Mouse (Mus musculus): ENCODE measurements around the gene Prss34. TPM values are rescaled to one million over a fixed set of nuclear protein-coding genes. Genes with fewer than 3 reads are reported as not detected.
A peak's percentile ranks its signal among the peaks of the same experiment; 100 is the strongest.

Prss34 gene
- polyA plus RNA-seq (2016; fragmentation: Nextera tagmentation; extraction: Ambion mirVana) = not detected in 2 replicates

GRCm38 (mm10) chr17:25298094-25298493 lies at the start of gene Prss34:
Prss34 (plus strand) TSS chr17:25298394.
- WGBS = 80% methylated on average over 5 of the region's 5 CpGs
- Histone ChIP-seq H3K4me3 (no peak within 1 kb of the TSS), H3K4me1 (0 out of 2 replicates have a peak, but pooled peaks cover 6% of the 10 kb centered on the region), H3K27me3 (ENCODE audit: low read depth, poor library complexity, severe bottlenecking) (no peaks in the 10 kb centered on the region), H3K36me3 (no peaks in the 10 kb centered on the region), H3K9me3 (replicated peaks) (no peaks in the 10 kb centered on the region), H3K27ac (no peak within 1 kb of the TSS)
- no peak for DNase-seq (ENCODE audit: low spot score)

GRCm38 (mm10) chr17:25250181-25250835 lies 47.9 kb upstream of the Prss34 start:
- no peak for DNase-seq (ENCODE audit: low spot score)
- 86% methylated on average over 8 of the region's 8 CpGs for WGBS
- peaks cover 5% of the 10 kb centered on the region for H3K36me3 ChIP-seq
- peaks cover 18% of the 10 kb centered on the region for H3K4me1 ChIP-seq
- peaks cover 40% of the 10 kb centered on the region for H3K27me3 ChIP-seq (ENCODE audit: low read depth, poor library complexity, severe bottlenecking)
- H3K4me3 ChIP-seq = no peak overlapping the region
- H3K9me3 ChIP-seq (replicated peaks) = no peaks in the 10 kb centered on the region
- H3K27ac ChIP-seq = no peak overlapping the region

DNA sequence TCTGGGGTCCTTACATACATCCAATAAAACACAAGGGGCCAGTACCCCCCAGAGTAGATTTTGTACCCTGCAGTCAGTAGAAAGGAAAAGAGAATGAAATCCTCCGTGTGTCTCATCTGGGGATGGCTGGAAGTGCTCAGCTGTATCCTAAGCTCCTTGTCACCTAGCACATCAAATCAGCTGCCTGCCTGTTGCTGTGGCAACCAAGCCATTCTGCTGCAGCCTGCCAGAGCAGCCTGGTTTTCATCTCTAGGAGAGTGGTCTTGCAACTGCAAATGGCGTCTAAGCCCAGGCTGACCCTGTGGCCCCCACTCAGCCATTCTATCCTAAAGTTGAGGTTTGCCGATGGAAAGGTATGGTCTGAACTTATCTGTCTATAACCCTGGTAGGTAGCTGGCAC lies 45.6 kb upstream of the Prss34 start:
- no peaks in the 10 kb centered on the region for H3K9me3 ChIP-seq (replicated peaks)
- 32% methylated on average over 3 of the region's 3 CpGs for WGBS
- no peak for DNase-seq (ENCODE audit: low spot score)
- H3K4me1 ChIP-seq = peaks cover 31% of the 10 kb centered on the region
- no peak overlapping the region for H3K4me3 ChIP-seq
- no peak overlapping the region for H3K27ac ChIP-seq
- H3K36me3 ChIP-seq = no peaks in the 10 kb centered on the region
- peaks cover 56% of the 10 kb centered on the region for H3K27me3 ChIP-seq (ENCODE audit: low read depth, poor library complexity, severe bottlenecking)

DNA sequence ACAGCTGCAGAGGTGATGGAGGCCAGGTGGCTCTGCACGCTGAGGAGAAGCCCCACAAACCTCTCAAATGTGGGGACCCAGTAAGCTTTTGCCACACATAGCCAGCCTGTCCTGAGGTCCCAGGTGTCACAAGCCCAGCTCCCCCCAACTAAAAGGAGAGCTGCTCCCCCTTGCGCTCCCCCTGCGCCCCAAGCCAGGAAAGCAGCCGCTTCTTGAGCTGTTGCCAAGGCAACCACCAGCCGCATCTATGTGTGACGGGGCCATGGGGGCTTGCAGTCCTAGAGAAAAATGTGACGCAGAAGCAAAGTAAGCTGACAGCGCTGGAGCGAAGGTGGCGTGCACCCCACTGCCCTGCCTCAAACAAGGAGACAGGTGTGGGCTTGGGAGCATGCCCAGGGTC lies 44.4 kb upstream of the Prss34 start:
- Histone ChIP-seq H3K27ac (no peak overlapping the region), H3K9me3 (replicated peaks) (no peaks in the 10 kb centered on the region), H3K27me3 (ENCODE audit: low read depth, poor library complexity, severe bottlenecking) (peaks cover 56% of the 10 kb centered on the region), H3K36me3 (peaks cover 9% of the 10 kb centered on the region), H3K4me3 (no peak overlapping the region; the same call in 1 of the 2 replicates), H3K4me1 (peaks cover 40% of the 10 kb centered on the region)
- DNase-seq (ENCODE audit: low spot score) = no peak
- WGBS = 48% methylated on average over 10 of the region's 10 CpGs

- DNase-seq (ENCODE audit: low spot score) = no peak
- peaks cover 43% of the 10 kb centered on the region for H3K4me1 ChIP-seq
- no peak overlapping the region for H3K4me3 ChIP-seq
- WGBS = 71% methylated on average over 2 of the region's 2 CpGs
- H3K27ac ChIP-seq = no peak overlapping the region
- H3K9me3 ChIP-seq (replicated peaks) = no peaks in the 10 kb centered on the region
- peaks cover 23% of the 10 kb centered on the region for H3K36me3 ChIP-seq
- H3K27me3 ChIP-seq (ENCODE audit: low read depth, poor library complexity, severe bottlenecking) = peaks cover 56% of the 10 kb centered on the region
These were observed 43.1 kb upstream of the Prss34 start for GRCm38 (mm10) chr17:25255110-25255509.

DNA sequence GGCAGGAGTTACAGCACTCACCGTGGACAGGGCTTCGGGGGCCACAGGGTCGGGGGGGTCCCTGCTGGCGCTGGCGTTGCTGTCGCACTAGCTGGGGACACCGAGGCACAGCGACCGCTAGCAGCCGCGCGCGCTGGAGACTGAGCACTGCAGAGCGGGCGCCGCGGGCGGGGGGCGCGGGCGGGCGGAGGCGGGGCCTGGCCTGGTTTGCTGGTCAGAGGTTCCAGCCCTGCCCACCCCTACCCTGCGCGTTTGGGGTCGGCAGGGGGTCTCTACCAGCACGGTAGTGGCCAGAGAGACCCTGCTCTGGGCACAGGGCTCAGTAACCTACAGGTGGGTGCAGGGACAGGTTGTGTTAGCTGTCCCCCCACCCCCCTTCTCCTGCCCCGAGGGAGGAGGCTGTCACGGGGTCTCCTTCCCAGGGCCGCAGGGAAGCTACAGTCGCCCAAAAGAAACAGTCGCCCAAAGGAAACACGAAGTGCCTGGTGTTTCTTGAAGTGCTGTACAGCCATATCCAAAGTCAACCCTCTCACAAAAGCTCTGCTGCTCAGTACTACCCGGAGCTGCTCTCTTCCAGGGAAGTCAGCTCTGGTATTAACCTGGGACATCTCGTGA lies 41.9 kb upstream of the Prss34 start, which contains the start of gene Baiap3:
Gene Baiap3, minus strand, starts transcription at position 225 of the 615 bp plus-strand sequence.
- Histone ChIP-seq H3K27me3 (ENCODE audit: low read depth, poor library complexity, severe bottlenecking) (peaks cover 56% of the 10 kb centered on the region), H3K4me1 (peaks cover 43% of the 10 kb centered on the region), H3K27ac (peak within 1 kb of the TSS; percentile 38; the same call in 1 of the 2 replicates), H3K36me3 (peaks cover 29% of the 10 kb centered on the region), H3K9me3 (replicated peaks) (no peaks in the 10 kb centered on the region), H3K4me3 (peak within 1 kb of the TSS; percentile 50)
- WGBS = 4% methylated on average over 35 of the region's 35 CpGs
- DNase-seq (ENCODE audit: low spot score) = peak; percentile 65

DNA sequence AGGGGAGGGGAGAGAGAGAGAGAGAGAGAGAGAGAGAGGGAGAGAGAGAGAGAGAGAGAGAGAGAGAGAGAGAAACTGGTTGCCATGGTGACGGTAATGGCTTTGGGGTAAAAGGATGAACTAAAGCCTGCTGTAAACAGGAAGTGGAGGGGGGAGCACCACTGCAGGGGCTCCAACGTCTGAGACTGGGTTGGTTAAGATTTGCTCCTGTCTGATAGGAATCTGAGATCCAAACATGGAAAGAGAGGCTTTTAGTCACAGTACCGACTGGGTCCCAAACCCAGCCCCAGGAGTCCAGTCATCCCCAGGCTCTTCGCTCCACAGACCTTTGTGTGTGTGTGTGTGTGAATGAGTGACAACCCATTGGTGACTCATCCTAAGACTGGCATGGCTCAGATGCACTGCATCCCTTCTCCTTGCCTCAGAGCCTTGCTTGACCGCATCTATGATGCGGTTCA lies 40.4 kb upstream of the Prss34 start:
- no peak overlapping the region for H3K4me3 ChIP-seq
- H3K9me3 ChIP-seq (replicated peaks) = no peaks in the 10 kb centered on the region
- H3K27me3 ChIP-seq (ENCODE audit: low read depth, poor library complexity, severe bottlenecking) = peaks cover 41% of the 10 kb centered on the region
- DNase-seq (ENCODE audit: low spot score) = no peak
- peaks cover 40% of the 10 kb centered on the region for H3K4me1 ChIP-seq
- H3K36me3 ChIP-seq = peaks cover 35% of the 10 kb centered on the region
- 54% methylated on average over 6 of the region's 6 CpGs for WGBS
- H3K27ac ChIP-seq = no peak overlapping the region

DNA sequence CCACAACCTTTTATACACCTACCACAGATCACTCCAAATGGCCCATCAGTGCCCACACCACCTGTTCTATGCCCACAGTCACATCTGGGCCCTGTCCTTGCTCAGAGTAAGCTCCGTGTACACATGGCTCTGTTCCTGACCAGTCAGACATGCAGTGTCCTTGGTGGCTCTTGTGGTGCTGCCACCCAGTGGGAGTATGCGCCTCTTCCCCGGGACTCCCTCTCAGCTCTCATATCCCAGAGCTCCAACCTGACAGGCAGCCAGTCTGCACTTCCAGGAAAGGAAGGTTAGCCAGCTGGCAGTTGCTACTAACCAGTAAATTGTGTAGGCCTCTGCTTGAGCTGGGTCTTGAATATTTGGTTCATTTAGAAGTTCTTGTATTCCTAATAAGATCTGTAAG lies 33.7 kb upstream of the Prss34 start:
- Histone ChIP-seq H3K27ac (no peak overlapping the region), H3K4me3 (no peak overlapping the region), H3K27me3 (ENCODE audit: low read depth, poor library complexity, severe bottlenecking) (no peaks in the 10 kb centered on the region), H3K36me3 (peaks cover 86% of the 10 kb centered on the region), H3K9me3 (replicated peaks) (no peaks in the 10 kb centered on the region), H3K4me1 (no peaks in the 10 kb centered on the region; the same call in 1 of the 2 replicates)
- 83% methylated on average over 3 of the region's 3 CpGs for whole genome bisulfite sequencing
- no peak for DNase-seq (ENCODE audit: low spot score)

- Histone ChIP-seq H3K4me3 (peak overlapping the region; percentile 99), H3K9me3 (replicated peaks) (no peaks in the 10 kb centered on the region), H3K4me1 (peaks cover 29% of the 10 kb centered on the region), H3K27me3 (ENCODE audit: low read depth, poor library complexity, severe bottlenecking) (no peaks in the 10 kb centered on the region), H3K27ac (no peak overlapping the region), H3K36me3 (peaks cover 62% of the 10 kb centered on the region)
- DNase-seq (ENCODE audit: low spot score) = no peak
- 89% methylated on average over 2 of the region's 2 CpGs for WGBS
These were observed 27.3 kb upstream of the Prss34 start for GRCm38 (mm10) chr17:25270795-25271335.

GRCm38 (mm10) chr17:25272326-25272725 lies 25.9 kb upstream of the Prss34 start:
- H3K36me3 ChIP-seq = peaks cover 47% of the 10 kb centered on the region
- H3K27ac ChIP-seq = peak overlapping the region; percentile 100
- H3K4me1 ChIP-seq = peaks cover 29% of the 10 kb centered on the region
- H3K4me3 ChIP-seq = peak overlapping the region; percentile 99
- WGBS = under 1% methylated on average over 10 of the region's 10 CpGs
- H3K9me3 ChIP-seq (replicated peaks) = no peaks in the 10 kb centered on the region
- no peak for DNase-seq (ENCODE audit: low spot score)
- H3K27me3 ChIP-seq (ENCODE audit: low read depth, poor library complexity, severe bottlenecking) = no peaks in the 10 kb centered on the region

- peak overlapping the region; percentile 100 for H3K27ac ChIP-seq
- WGBS = under 1% methylated on average over 92 of the region's 92 CpGs
- peak; percentile 90 for DNase-seq (ENCODE audit: low spot score)
- peaks cover 39% of the 10 kb centered on the region for H3K36me3 ChIP-seq
- no peaks in the 10 kb centered on the region for H3K27me3 ChIP-seq (ENCODE audit: low read depth, poor library complexity, severe bottlenecking)
- H3K9me3 ChIP-seq (replicated peaks) = no peaks in the 10 kb centered on the region
- H3K4me3 ChIP-seq = peak overlapping the region; percentile 99
- peaks cover 29% of the 10 kb centered on the region for H3K4me1 ChIP-seq
These were observed 25.1 kb upstream of the Prss34 start for GRCm38 (mm10) chr17:25272951-25273705.

DNA sequence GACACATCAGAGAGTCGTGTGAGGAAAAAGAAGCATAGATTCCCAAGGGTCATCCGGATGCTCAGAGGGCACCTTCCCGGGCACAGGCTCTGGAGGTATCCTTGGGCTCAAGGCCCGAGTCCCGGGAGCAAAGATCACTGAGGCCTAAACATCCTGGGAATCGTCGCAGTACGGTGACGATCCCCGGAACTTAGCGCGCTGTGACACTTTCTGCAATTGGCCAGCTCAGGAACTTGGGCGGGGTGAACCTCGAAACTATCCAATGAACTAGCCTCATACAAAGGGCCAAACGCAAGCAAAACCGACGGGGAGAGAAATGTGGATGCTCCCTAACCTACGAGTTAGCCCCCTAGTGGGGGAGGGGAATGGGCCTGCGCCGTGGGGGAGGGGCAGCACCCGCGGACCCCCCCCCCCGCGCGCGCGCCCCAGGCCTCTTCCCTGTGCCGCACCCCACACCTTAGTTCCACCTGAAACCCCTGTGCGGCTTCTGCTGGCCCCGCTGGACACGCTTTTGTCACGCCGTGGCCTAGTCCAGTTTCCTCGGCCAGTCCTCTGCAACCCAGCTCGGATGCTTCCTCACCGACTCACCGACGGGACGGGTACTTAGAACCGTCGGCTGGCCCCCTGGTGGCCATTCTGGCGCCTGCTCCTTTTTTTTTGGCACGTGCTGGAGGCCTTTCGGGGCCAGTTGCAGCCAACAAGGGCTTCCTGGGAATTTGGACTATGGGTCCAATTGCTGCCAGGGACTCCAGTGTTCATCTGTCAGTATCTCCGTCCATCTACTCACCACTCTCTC lies 24.3 kb upstream of the Prss34 start:
- Histone ChIP-seq H3K27me3 (ENCODE audit: low read depth, poor library complexity, severe bottlenecking) (no peaks in the 10 kb centered on the region), H3K36me3 (peaks cover 32% of the 10 kb centered on the region), H3K9me3 (replicated peaks) (no peaks in the 10 kb centered on the region), H3K4me1 (peaks cover 29% of the 10 kb centered on the region), H3K4me3 (peak overlapping the region; percentile 99), H3K27ac (peak overlapping the region; percentile 100)
- under 1% methylated on average over 45 of the region's 45 CpGs for WGBS
- peak; percentile 96 for DNase-seq (ENCODE audit: low spot score)

All from limb, embryonic 10.5 days (tissue).